8 mouse cellular contexts compared by ENCODE assay signal in genomic region chr2:26901834-26902400, GRCm38 (mm10). TPM values are rescaled to one million over a fixed set of nuclear protein-coding genes. Genes with fewer than 3 reads are reported as not detected.
DNase-seq lines count a peak whose midpoint lies in the region; ATAC-seq and TF ChIP-seq lines count a peak whose summit lies in the region.

No protein-coding gene starts in this region.

- H3K27ac ChIP-seq in lung, embryonic 14.5 days (ENCODE audit: low read depth) = peak overlapping the region; percentile 24; the same call in 1 of the 2 replicates
- no peak overlapping the region for H3K27ac ChIP-seq in embryonic facial prominence, embryonic 11.5 days (replicated peaks; ENCODE audit: low read depth, low read length)
- peak overlapping the region; percentile 85; the same call in 1 of the 2 replicates for H3K27ac ChIP-seq in intestine, embryonic 14.5 days (ENCODE audit: low read depth)
- H3K27ac ChIP-seq in neural tube, embryonic 12.5 days = no peak overlapping the region

- peak overlapping the region; percentile 83 for H3K9ac ChIP-seq in lung, embryonic 14.5 days
- H3K9ac ChIP-seq in embryonic facial prominence, embryonic 11.5 days (replicated peaks; ENCODE audit: low read length) = peak overlapping the region; percentile 67
- peak overlapping the region; percentile 75 for H3K9ac ChIP-seq in intestine, embryonic 14.5 days (ENCODE audit: low read length)
- peak overlapping the region; percentile 60 for H3K9ac ChIP-seq in neural tube, embryonic 12.5 days

- H3K4me3 ChIP-seq in lung, embryonic 14.5 days (ENCODE audit: low read depth, low read length) = peak overlapping the region; percentile 85
- peak overlapping the region; percentile 76 for H3K4me3 ChIP-seq in embryonic facial prominence, embryonic 11.5 days (ENCODE audit: low read depth, low read length)
- H3K4me3 ChIP-seq in intestine, embryonic 14.5 days (ENCODE audit: low read depth, low read length) = peak overlapping the region; percentile 93
- peak overlapping the region; percentile 59 for H3K4me3 ChIP-seq in neural tube, embryonic 12.5 days

- H3K27me3 ChIP-seq in lung, embryonic 14.5 days (ENCODE audit: insufficient read depth, low read length) = no peaks in the 10 kb centered on the region
- no peaks in the 10 kb centered on the region for H3K27me3 ChIP-seq in embryonic facial prominence, embryonic 11.5 days (ENCODE audit: control insufficient read depth, insufficient read depth, low read length)
- no peaks in the 10 kb centered on the region for H3K27me3 ChIP-seq in intestine, embryonic 14.5 days (replicated peaks; ENCODE audit: control insufficient read depth, insufficient read depth, low read length)
- H3K27me3 ChIP-seq in neural tube, embryonic 12.5 days (replicated peaks) = no peaks in the 10 kb centered on the region

- no peak for TF ChIP-seq CTCF in lung, embryonic 14.5 days (IDR thresholded peaks at IDR 0.05; ENCODE audit: low read depth)

- H3K4me2 ChIP-seq in lung, embryonic 14.5 days = peak overlapping the region; percentile 91
- H3K4me2 ChIP-seq in embryonic facial prominence, embryonic 11.5 days (ENCODE audit: low read depth, low read length) = peak overlapping the region; percentile 61
- H3K4me2 ChIP-seq in intestine, embryonic 14.5 days (ENCODE audit: low read length) = peak overlapping the region; percentile 82
- H3K4me2 ChIP-seq in neural tube, embryonic 12.5 days (replicated peaks) = peak overlapping the region; percentile 63

- no peaks in the 10 kb centered on the region for H3K9me3 ChIP-seq in lung, embryonic 14.5 days (ENCODE audit: low read depth, low read length)
- H3K9me3 ChIP-seq in embryonic facial prominence, embryonic 11.5 days (replicated peaks; ENCODE audit: control insufficient read depth, low read length) = no peaks in the 10 kb centered on the region
- H3K9me3 ChIP-seq in intestine, embryonic 14.5 days (ENCODE audit: control insufficient read depth, low read length) = no peaks in the 10 kb centered on the region
- no peaks in the 10 kb centered on the region for H3K9me3 ChIP-seq in neural tube, embryonic 12.5 days

- DNase-seq in lung, embryonic 14.5 days = no peak
- no peak for DNase-seq in lung, postnatal 25 days (ENCODE audit: low spot score)
- no peak for DNase-seq in embryonic facial prominence, embryonic 11.5 days (ENCODE audit: low spot score)
- DNase-seq in intestine, embryonic 14.5 days (ENCODE audit: low spot score) = no peak
- no peak for DNase-seq in spleen, postnatal 10 days (ENCODE audit: low spot score in 2 of 2)
- DNase-seq in layer of hippocampus, adult 11-12 months (ENCODE audit: low spot score) = no peak

- peaks cover 10% of the 10 kb centered on the region; the same call in 1 of the 2 replicates for H3K4me1 ChIP-seq in lung, embryonic 14.5 days (ENCODE audit: insufficient read depth)
- H3K4me1 ChIP-seq in embryonic facial prominence, embryonic 11.5 days (ENCODE audit: control insufficient read depth, insufficient read depth, low read length) = no peaks in the 10 kb centered on the region
- peaks cover 21% of the 10 kb centered on the region for H3K4me1 ChIP-seq in intestine, embryonic 14.5 days (replicated peaks; ENCODE audit: control insufficient read depth, insufficient read depth, low read length)
- H3K4me1 ChIP-seq in neural tube, embryonic 12.5 days = peaks cover 20% of the 10 kb centered on the region

- ATAC-seq in lung, embryonic 14.5 days (ENCODE audit: insufficient read depth) = no peak
- ATAC-seq in embryonic facial prominence, embryonic 11.5 days (replicated peaks; ENCODE audit: insufficient number of reproducible peaks, low FRiP score, low TSS enrichment, low read depth) = no peak
- ATAC-seq in intestine, embryonic 14.5 days (replicated peaks; ENCODE audit: low FRiP score, low TSS enrichment, low read depth) = no peak
- ATAC-seq in neural tube, embryonic 12.5 days (ENCODE audit: low FRiP score, low read depth) = no peak
- no peak for ATAC-seq in megakaryocyte-erythroid progenitor cell, adult 5-6 weeks (replicated peaks; ENCODE audit: low FRiP score, low TSS enrichment, poor library complexity, severe bottlenecking)

- H3K36me3 ChIP-seq in lung, embryonic 14.5 days (ENCODE audit: insufficient read depth) = peaks cover 61% of the 10 kb centered on the region
- peaks cover 10% of the 10 kb centered on the region for H3K36me3 ChIP-seq in embryonic facial prominence, embryonic 11.5 days (replicated peaks; ENCODE audit: control insufficient read depth, insufficient read depth, low read depth, low read length)
- H3K36me3 ChIP-seq in intestine, embryonic 14.5 days (ENCODE audit: control insufficient read depth, insufficient read depth, low read length) = peaks cover 58% of the 10 kb centered on the region
- peaks cover 49% of the 10 kb centered on the region for H3K36me3 ChIP-seq in neural tube, embryonic 12.5 days

- 4% methylated on average over 7 of the region's 7 CpGs for WGBS in lung, embryonic 14.5 days
- 14% methylated on average over 7 of the region's 7 CpGs for WGBS in embryonic facial prominence, embryonic 11.5 days
- 11% methylated on average over 7 of the region's 7 CpGs for WGBS in intestine, embryonic 14.5 days
- 13% methylated on average over 7 of the region's 7 CpGs for WGBS in neural tube, embryonic 12.5 days

RNA-seq across cellular contexts. Expression of gene Surf6, which starts 0.8 kb away (rescaled TPM):
- 12.5 and 15.5 TPM in 2 replicates for polyA plus RNA-seq in lung, embryonic 14.5 days (2014; fragmentation: Nextera tagmentation; extraction: Ambion mirVana)
- polyA plus RNA-seq in embryonic facial prominence, embryonic 11.5 days (2014; fragmentation: Nextera tagmentation; extraction: Ambion mirVana) = 16.3 and 17.0 TPM in 2 replicates
- 13.6 and 15.0 TPM in 2 replicates for polyA plus RNA-seq in intestine, embryonic 14.5 days (2014; fragmentation: Nextera tagmentation; extraction: Ambion mirVana)
- 28.8 and 30.2 TPM in 2 replicates for polyA plus RNA-seq in neural tube, embryonic 12.5 days (2016; fragmentation: Nextera tagmentation; extraction: Ambion mirVana)
- 36.2 and 43.7 TPM in 2 replicates for total RNA-seq in megakaryocyte-erythroid progenitor cell, adult 5-6 weeks (2014; fragmentation: Nextera tagmentation)
- 51.1 and 74.0 TPM in 2 replicates for total RNA-seq in megakaryocyte-erythroid progenitor cell, adult 5-6 weeks (2017)

RNA-seq across cellular contexts. Expression of gene Med22, which starts 8.6 kb away (rescaled TPM):
- polyA plus RNA-seq in lung, embryonic 14.5 days (2014; fragmentation: Nextera tagmentation; extraction: Ambion mirVana) = 33.2 and 34.6 TPM in 2 replicates
- polyA plus RNA-seq in embryonic facial prominence, embryonic 11.5 days (2014; fragmentation: Nextera tagmentation; extraction: Ambion mirVana) = 49.2 and 53.5 TPM in 2 replicates
- 28.4 and 31.7 TPM in 2 replicates for polyA plus RNA-seq in intestine, embryonic 14.5 days (2014; fragmentation: Nextera tagmentation; extraction: Ambion mirVana)
- 112 and 115 TPM in 2 replicates for polyA plus RNA-seq in neural tube, embryonic 12.5 days (2016; fragmentation: Nextera tagmentation; extraction: Ambion mirVana)
- total RNA-seq in megakaryocyte-erythroid progenitor cell, adult 5-6 weeks (2014; fragmentation: Nextera tagmentation) = 24.7 and 37.6 TPM in 2 replicates
- total RNA-seq in megakaryocyte-erythroid progenitor cell, adult 5-6 weeks (2017) = 14.4 and 20.2 TPM in 2 replicates

RNA-seq across cellular contexts. Expression of gene Rpl7a, which starts 8.6 kb away (rescaled TPM):
- 775 and 784 TPM in 2 replicates for polyA plus RNA-seq in lung, embryonic 14.5 days (2014; fragmentation: Nextera tagmentation; extraction: Ambion mirVana)
- 719 and 720 TPM in 2 replicates for polyA plus RNA-seq in embryonic facial prominence, embryonic 11.5 days (2014; fragmentation: Nextera tagmentation; extraction: Ambion mirVana)
- polyA plus RNA-seq in intestine, embryonic 14.5 days (2014; fragmentation: Nextera tagmentation; extraction: Ambion mirVana) = 782 and 796 TPM in 2 replicates
- 467 and 486 TPM in 2 replicates for polyA plus RNA-seq in neural tube, embryonic 12.5 days (2016; fragmentation: Nextera tagmentation; extraction: Ambion mirVana)
- 2,329 and 2,826 TPM in 2 replicates for total RNA-seq in megakaryocyte-erythroid progenitor cell, adult 5-6 weeks (2014; fragmentation: Nextera tagmentation)
- 2,192 and 2,459 TPM in 2 replicates for total RNA-seq in megakaryocyte-erythroid progenitor cell, adult 5-6 weeks (2017)

RNA-seq across cellular contexts. Expression of gene Surf2, which starts 14.2 kb away (rescaled TPM):
- polyA plus RNA-seq in lung, embryonic 14.5 days (2014; fragmentation: Nextera tagmentation; extraction: Ambion mirVana) = 33.2 and 35.5 TPM in 2 replicates
- polyA plus RNA-seq in embryonic facial prominence, embryonic 11.5 days (2014; fragmentation: Nextera tagmentation; extraction: Ambion mirVana) = 43.7 and 45.3 TPM in 2 replicates
- 38.5 and 41.6 TPM in 2 replicates for polyA plus RNA-seq in intestine, embryonic 14.5 days (2014; fragmentation: Nextera tagmentation; extraction: Ambion mirVana)
- 55.3 and 55.7 TPM in 2 replicates for polyA plus RNA-seq in neural tube, embryonic 12.5 days (2016; fragmentation: Nextera tagmentation; extraction: Ambion mirVana)
- total RNA-seq in megakaryocyte-erythroid progenitor cell, adult 5-6 weeks (2014; fragmentation: Nextera tagmentation) = 68.8 and 80.3 TPM in 2 replicates
- 118 and 146 TPM in 2 replicates for total RNA-seq in megakaryocyte-erythroid progenitor cell, adult 5-6 weeks (2017)

RNA-seq across cellular contexts. Expression of gene Surf1, which starts 14.4 kb away (rescaled TPM):
- 41.5 and 43.6 TPM in 2 replicates for polyA plus RNA-seq in lung, embryonic 14.5 days (2014; fragmentation: Nextera tagmentation; extraction: Ambion mirVana)
- polyA plus RNA-seq in embryonic facial prominence, embryonic 11.5 days (2014; fragmentation: Nextera tagmentation; extraction: Ambion mirVana) = 49.8 and 51.0 TPM in 2 replicates
- 53.3 and 57.0 TPM in 2 replicates for polyA plus RNA-seq in intestine, embryonic 14.5 days (2014; fragmentation: Nextera tagmentation; extraction: Ambion mirVana)
- 56.3 and 59.5 TPM in 2 replicates for polyA plus RNA-seq in neural tube, embryonic 12.5 days (2016; fragmentation: Nextera tagmentation; extraction: Ambion mirVana)
- 50.5 and 58.4 TPM in 2 replicates for total RNA-seq in megakaryocyte-erythroid progenitor cell, adult 5-6 weeks (2014; fragmentation: Nextera tagmentation)
- total RNA-seq in megakaryocyte-erythroid progenitor cell, adult 5-6 weeks (2017) = 38.0 and 41.7 TPM in 2 replicates

Comparison
In these comparisons a context has a peak if more than half of its experiments do, and no peak if none do; other contexts are left out.
1. H3K27ac ChIP-seq: peak in lung, embryonic 14.5 days (single experiment) and intestine, embryonic 14.5 days (single experiment); none in embryonic facial prominence, embryonic 11.5 days (single experiment) and neural tube, embryonic 12.5 days (single experiment).
2. Peak in every context shown above with its lines, with median percentiles within 50 percentile points of each other: H3K4me2 ChIP-seq, H3K4me3 ChIP-seq and H3K9ac ChIP-seq.